Mouse (Mus musculus) kidney, postnatal 14 days (tissue): ENCODE measurements around the gene Sptlc2.

Source experiments
- DNase-seq: peaks from one replicate; pipeline ENCODE4 v3.0.0; 2022; ENCODE audit warnings: mixed read lengths

Gene Sptlc2

DNA sequence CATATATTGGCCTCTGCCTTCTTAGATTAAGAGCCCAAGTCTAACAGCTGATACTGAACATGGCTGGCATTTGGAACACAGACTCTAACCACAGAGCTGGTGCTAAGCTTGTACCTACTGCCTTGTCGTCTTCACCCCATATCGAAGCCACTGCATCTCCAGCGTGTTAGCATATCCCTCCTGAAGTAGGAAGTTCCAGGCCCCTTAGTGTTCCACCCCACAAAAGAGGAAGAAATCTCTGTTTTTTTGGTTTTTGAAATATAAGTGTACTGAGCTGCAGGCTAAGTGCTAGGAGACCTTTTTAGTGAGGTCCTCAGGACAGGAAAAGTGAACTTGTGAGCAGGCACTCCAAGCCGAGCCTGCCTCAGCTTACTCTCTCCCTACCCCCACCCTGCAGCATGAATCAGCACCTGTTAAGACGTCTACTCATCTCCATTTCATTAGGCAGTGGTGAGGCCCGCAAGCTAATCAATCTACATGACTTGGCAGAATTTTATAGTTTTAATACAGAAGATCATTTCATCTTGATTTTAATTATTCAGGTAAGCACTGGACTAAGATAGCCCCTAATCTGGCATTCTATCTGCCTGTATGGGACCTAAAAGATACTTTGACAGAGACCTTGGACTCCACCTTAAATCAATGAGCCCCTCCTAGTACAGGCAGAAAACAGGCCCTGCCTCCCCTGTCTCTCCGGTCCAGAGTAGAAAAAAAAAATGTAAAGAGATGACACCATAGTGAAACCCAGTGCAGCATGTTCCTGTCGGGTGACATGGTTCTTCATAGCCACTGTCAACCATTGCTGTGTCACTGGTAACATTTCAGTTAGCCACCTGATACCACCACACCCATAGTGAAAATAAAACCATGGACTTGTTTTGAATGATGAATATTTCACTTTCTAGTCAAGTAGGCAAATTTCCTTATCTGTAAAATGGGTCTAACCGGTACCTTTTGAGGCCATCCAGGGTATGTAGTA lies 113.0 kb downstream of the Sptlc2 start:
- DNase-seq: no peak

DNA sequence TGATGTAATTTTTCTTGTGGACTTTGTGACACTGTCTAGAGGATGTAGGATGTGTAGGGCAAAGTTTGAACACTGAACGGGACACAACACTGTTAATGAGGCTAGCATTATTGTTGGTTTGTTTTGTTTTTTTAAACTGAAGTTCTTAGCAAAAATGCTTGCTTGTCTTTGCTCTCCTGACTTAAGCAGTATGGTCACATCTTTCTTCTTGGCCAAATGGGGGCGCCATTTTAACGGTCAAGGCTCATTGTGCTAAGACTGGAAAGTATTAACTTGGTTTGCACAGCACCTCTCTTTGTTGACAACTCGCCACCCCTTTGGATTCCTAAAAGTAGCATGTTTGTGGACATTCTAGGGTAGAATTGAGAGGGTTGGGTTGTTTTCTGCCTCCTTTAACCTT lies 120.5 kb downstream of the Sptlc2 start:
- DNase-seq: peak; percentile 32

DNA sequence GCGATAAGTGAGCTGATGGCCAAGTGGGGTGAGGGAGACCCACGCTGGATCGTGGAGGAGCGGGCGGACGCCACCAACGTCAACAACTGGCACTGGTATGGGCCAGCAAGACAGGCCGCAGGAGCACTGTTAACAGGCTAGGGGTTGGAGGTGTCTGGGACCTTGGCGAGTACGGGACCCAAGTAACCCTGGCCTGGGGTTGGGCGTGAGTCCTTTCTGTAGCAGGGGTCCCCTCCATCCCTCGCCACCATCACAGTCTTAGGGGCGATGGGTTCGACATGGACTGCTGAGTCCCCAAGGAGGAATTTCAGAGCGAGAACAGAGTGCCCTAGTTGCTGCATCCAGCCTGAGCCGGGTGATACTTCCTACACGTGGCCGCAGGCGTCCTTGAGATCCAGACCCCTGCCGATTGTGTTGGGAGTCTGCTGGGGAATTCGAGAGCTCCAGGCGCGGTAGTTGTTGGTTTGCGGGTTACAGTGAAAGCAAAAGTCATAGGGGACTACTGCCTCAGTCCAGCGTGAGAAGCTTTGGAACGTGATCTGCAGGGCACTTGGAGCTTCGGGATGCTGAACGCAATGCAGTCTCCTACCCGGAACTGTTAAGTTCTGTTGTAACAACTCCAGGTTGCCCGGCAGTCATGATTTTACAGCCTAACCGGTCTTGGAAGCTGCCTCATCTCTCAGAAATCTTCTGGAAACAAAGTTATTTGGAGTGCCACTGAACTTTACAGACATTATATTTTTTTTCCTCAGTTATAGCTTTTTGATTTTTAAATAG lies 121.1 kb downstream of the Sptlc2 start:
- no peak for DNase-seq

DNA sequence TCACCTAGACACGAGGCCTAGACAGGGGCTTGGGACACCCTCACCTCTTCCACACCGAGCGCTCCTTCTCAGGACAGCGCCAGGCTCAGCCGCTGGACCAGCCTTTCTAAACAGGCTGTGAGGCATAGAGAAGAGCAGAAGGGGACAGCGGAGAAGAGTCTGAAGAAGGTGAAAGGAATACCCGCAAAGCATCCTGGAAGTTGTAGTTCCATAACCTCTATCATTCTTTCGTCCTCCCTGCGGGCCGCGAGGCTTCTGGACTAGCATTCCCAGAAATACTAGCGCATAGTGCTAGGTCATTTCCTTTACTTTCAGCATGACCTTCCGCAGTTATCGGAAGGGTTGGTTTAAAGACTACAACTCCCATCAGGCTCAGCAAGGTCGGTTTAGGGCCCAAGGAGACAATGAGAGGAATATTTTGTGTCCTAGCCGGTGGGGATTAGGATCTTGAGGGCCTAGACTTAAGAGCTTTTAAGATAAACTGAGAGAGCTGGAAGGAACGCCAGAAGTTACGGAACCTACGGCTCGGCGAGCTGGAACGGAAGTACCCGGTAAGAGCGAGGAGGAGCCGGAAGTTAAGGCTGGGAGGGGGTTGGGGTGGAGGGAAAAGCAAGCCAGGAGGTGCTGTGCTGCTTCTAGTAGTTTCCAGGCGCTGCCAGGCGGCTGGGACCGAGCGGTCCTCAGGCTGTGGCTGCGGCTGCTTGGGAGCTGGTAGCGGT lies 121.9 kb downstream of the Sptlc2 start, which contains the start of the genes Vipas39 and Ahsa1:
Gene Vipas39 (minus strand): TSS at position 149 of the 719 bp plus-strand sequence.
Gene Ahsa1 (plus strand): TSS at position 372 of the 719 bp plus-strand sequence.
- peak; percentile 94 for DNase-seq

DNA sequence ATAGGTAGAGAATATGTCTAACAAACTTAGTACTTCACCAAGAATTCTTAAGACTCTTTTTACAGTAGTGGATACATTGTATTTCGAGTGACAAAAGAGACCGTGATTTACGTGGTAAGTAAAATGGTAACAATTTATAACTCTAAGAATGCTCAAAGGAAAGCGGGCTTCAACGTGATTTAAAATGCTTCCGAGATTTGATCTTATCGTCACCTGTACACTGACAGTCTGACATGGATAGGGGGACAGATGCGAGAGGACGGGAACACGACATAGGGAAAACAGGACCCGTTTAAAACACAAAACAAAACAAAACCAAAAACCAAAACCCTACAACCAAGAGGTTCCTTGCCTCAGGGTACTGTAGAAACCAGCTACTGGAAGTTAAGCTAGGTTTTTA lies 122.7 kb downstream of the Sptlc2 start:
- DNase-seq: no peak

DNA sequence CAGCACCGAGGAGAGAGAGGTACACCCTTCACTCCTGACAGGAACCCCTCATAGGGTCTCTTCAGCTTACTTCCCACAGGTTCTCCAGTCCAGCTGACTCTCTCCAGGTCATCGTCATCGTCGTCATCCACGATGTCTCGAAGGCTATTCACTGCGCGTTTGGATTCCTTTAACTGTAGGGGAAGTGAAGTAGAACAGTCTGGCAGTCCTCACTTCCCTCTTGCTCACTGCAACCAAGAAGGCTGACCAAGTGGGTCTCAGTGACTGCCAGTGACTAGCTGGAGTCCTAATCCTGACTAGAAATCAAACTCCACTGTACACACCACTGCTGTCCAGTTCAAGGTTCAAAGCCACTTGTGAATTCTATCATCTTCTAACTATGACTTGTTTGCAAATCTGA lies 127.6 kb downstream of the Sptlc2 start:
- no peak for DNase-seq

DNA sequence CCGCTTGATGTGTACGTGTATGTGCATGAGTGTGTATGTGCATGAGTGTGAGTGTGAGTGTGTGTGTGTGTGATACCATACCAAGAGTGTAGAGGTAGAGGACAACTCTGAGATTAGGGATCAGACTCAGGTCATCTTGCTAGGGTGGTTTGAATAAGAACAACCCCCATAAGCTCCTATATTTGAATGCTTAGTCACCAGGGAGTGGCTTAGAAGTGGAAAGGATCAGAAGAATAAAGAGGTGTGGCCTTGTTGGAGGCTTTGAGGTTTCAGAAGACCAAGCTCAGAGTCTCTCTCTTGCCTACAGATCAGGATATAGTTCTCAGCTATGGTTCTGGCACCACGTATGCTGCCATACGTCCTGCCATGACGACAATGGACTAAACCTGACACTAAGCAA lies 131.5 kb downstream of the Sptlc2 start:
- no peak for DNase-seq
